Mouse (Mus musculus) liver, adult 2 months (tissue): Measurements from ENCODE around the gene Sema3f.

ENCODE experiments used
- CTCF ChIP-seq: fragments of 200-500 bp; IDR thresholded peaks from 2 replicates; pipeline ENCODE4 v1.5.1; 2011; ENCODE audit warnings: low read depth, low read length, control low read depth
- POLR2A ChIP-seq: fragments of 200-500 bp; IDR thresholded peaks from 2 replicates; pipeline ENCODE4 v1.6.1; 2011; ENCODE audit warnings: low read length, control low read depth; ENCODE audit not compliant: insufficient read depth; ENCODE audit errors: extremely low read depth

DNA sequence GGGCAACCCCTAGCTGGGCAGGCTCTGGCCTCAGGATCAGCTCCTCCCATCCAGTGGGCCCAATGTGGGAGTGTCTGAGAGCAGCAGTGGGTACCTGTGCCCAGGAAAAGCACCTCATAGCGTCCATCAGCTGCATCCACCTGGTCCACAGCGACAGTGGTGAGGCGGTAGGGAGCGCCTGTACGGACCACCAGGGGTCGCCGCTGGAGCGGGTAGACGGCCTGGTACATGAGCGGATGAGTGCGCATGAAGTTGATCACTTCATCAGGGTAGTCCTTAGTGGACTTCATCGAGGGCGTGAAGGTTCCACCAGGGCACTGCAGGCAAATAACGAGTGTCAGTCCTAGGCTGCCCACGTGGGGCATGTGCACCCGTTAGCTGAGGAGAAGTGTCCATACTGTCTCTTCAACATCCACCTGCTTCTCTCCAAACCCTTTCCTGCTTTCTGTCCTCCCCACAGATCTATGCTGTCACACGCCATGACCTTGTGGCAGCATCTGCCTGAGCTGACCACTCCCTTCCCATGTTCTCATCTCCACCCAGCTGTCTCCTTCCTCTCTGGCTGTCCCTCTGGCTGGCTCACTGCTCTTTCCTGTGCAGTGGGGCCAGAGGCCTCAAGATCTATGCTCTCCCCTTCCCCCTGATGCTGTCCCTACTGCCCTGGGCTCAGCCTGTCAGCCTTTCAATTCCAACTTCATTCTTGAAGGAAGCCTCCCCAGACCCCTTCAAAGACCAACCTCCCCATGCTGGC, 24.9 kb downstream of the Sema3f start:
- TF ChIP-seq CTCF = peak; percentile 70
- no peak for TF ChIP-seq POLR2A
